Mouse (Mus musculus): ENCODE measurements at regions not wholly inside any gene's neighbourhood (a gene's known extent, or its start where the extent isn't known, plus 50 kb on each side); places are given as distances from the start of the nearest gene placed in this dataset.

- ATAC-seq (ENCODE audit: insufficient read depth, low FRiP score, low TSS enrichment) = no peak
- DNase-seq (ENCODE audit: low spot score) = no peak
- H3K4me1 ChIP-seq (ENCODE audit: control insufficient read depth, insufficient read depth, low read length) = no peaks in the 10 kb centered on the region
- H3K27me3 ChIP-seq (ENCODE audit: control insufficient read depth, insufficient read depth, low read length) = no peaks in the 10 kb centered on the region
- H3K36me3 ChIP-seq (ENCODE audit: control insufficient read depth, insufficient read depth, low read length) = no peaks in the 10 kb centered on the region
- H3K9me3 ChIP-seq (ENCODE audit: control insufficient read depth, low read length) = no peaks in the 10 kb centered on the region
- no peak overlapping the region for H3K4me3 ChIP-seq (ENCODE audit: low read depth, low read length)
- WGBS = 60% methylated on average over 1 of the region's 1 CpGs
- no peak overlapping the region for H3K27ac ChIP-seq (ENCODE audit: low read depth, low read length)
- H3K4me2 ChIP-seq (ENCODE audit: low read depth) = no peak overlapping the region
- no peak overlapping the region for H3K9ac ChIP-seq (ENCODE audit: low read length)
Observed at GRCm38 (mm10) chr13:20009164-20009563, 81.2 kb upstream of the Elmo1 start.

DNA sequence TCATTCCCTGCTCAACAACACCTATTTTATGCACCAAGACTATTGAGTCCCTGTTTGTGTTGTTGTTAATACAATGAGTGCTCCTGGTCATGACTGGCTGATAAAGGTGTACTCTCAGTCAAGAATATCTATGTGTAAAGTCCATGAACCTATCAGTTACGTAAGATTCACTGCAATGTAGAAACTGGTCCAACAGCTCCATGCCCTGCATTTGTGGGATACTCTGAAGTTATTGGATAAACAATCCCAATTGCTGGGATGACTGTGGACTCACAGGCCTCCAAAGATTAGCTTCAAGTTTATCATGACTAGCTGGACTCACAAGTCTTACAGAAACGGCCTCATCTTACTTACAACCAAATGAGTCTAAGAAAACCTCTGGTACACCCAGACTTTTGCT is 82.8 kb upstream of the Elmo1 start:
- 88% methylated on average over 2 of the region's 2 CpGs for WGBS
- Histone ChIP-seq H3K9me3 (ENCODE audit: control insufficient read depth, low read length) (no peaks in the 10 kb centered on the region), H3K9ac (ENCODE audit: low read length) (no peak overlapping the region), H3K27me3 (ENCODE audit: control insufficient read depth, insufficient read depth, low read length) (no peaks in the 10 kb centered on the region), H3K4me2 (ENCODE audit: low read depth) (no peak overlapping the region), H3K27ac (ENCODE audit: low read depth, low read length) (no peak overlapping the region), H3K4me1 (ENCODE audit: control insufficient read depth, insufficient read depth, low read length) (no peaks in the 10 kb centered on the region), H3K36me3 (ENCODE audit: control insufficient read depth, insufficient read depth, low read length) (no peaks in the 10 kb centered on the region), H3K4me3 (ENCODE audit: low read depth, low read length) (no peak overlapping the region)
- DNase-seq (ENCODE audit: low spot score) (no peak), ATAC-seq (ENCODE audit: insufficient read depth, low FRiP score, low TSS enrichment) (no peak)

- Histone ChIP-seq H3K4me1 (ENCODE audit: control insufficient read depth, insufficient read depth, low read length) (no peaks in the 10 kb centered on the region), H3K27me3 (ENCODE audit: control insufficient read depth, insufficient read depth, low read length) (no peaks in the 10 kb centered on the region), H3K4me3 (ENCODE audit: low read depth, low read length) (no peak overlapping the region), H3K9ac (ENCODE audit: low read length) (no peak overlapping the region), H3K27ac (ENCODE audit: low read depth, low read length) (no peak overlapping the region), H3K9me3 (ENCODE audit: control insufficient read depth, low read length) (no peaks in the 10 kb centered on the region), H3K4me2 (ENCODE audit: low read depth) (no peak overlapping the region), H3K36me3 (ENCODE audit: control insufficient read depth, insufficient read depth, low read length) (no peaks in the 10 kb centered on the region)
- 73% methylated on average over 2 of the region's 2 CpGs for WGBS
- no peak for ATAC-seq (ENCODE audit: insufficient read depth, low FRiP score, low TSS enrichment)
- DNase-seq (ENCODE audit: low spot score) = no peak
Observed at GRCm38 (mm10) chr13:19997606-19998005, 92.8 kb upstream of the Elmo1 start.

- Histone ChIP-seq H3K27me3 (ENCODE audit: control insufficient read depth, insufficient read depth, low read length) (no peaks in the 10 kb centered on the region), H3K27ac (ENCODE audit: low read depth, low read length) (no peak overlapping the region), H3K4me1 (ENCODE audit: control insufficient read depth, insufficient read depth, low read length) (no peaks in the 10 kb centered on the region), H3K36me3 (ENCODE audit: control insufficient read depth, insufficient read depth, low read length) (no peaks in the 10 kb centered on the region), H3K9ac (ENCODE audit: low read length) (no peak overlapping the region), H3K4me3 (ENCODE audit: low read depth, low read length) (no peak overlapping the region), H3K9me3 (ENCODE audit: control insufficient read depth, low read length) (no peaks in the 10 kb centered on the region), H3K4me2 (ENCODE audit: low read depth) (no peak overlapping the region)
- DNase-seq (ENCODE audit: low spot score) (no peak), ATAC-seq (ENCODE audit: insufficient read depth, low FRiP score, low TSS enrichment) (no peak)
Observed at GRCm38 (mm10) chr13:19975621-19976020, 114.8 kb upstream of the Elmo1 start.

DNA sequence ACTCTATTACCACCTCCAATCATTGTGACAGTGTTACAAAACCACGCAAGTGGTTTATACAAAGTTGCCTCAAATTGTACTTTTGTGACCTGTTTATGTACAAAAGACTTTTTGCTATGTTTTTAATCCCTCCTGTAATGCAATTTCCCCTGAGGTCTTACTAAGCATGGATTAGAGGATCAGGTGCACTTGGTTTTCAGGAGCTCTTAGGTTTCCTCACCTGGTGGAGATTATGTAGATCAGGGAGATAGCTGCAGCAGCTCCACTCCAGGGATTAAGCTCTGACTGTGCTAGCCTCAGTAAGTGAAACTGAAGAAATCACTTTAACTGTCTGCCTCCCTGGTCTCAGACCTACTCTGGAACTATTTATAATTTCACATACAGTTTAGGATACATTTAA is 123.8 kb upstream of the Elmo1 start:
- Histone ChIP-seq H3K36me3 (ENCODE audit: control insufficient read depth, insufficient read depth, low read length) (no peaks in the 10 kb centered on the region), H3K27me3 (ENCODE audit: control insufficient read depth, insufficient read depth, low read length) (no peaks in the 10 kb centered on the region), H3K4me1 (ENCODE audit: control insufficient read depth, insufficient read depth, low read length) (no peaks in the 10 kb centered on the region), H3K9me3 (ENCODE audit: control insufficient read depth, low read length) (no peaks in the 10 kb centered on the region), H3K4me3 (ENCODE audit: low read depth, low read length) (no peak overlapping the region), H3K4me2 (ENCODE audit: low read depth) (no peak overlapping the region), H3K27ac (ENCODE audit: low read depth, low read length) (no peak overlapping the region), H3K9ac (ENCODE audit: low read length) (no peak overlapping the region)
- WGBS = 100% methylated on average over 1 of the region's 1 CpGs
- DNase-seq (ENCODE audit: low spot score) (no peak), ATAC-seq (ENCODE audit: insufficient read depth, low FRiP score, low TSS enrichment) (no peak)

DNA sequence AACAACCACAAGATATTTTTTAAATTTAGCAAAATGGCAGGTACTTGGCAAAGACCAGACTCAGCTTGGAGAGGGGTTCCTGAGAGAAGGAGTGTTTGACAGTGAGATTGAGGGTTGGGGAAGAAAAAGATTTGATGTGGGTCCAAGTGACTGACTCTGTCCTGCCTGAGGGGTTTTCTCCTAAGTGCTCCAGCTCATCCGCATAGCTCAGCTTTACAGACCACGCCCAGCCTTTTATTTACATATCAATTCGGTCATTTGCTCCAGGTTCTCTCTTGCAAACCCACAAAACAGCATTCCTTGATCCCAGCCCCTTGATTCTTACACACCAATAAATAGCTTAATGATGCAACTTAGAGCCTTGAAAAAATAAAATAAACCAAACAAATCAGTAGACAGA is 127.4 kb upstream of the Elmo1 start:
- no peaks in the 10 kb centered on the region for H3K36me3 ChIP-seq (ENCODE audit: control insufficient read depth, insufficient read depth, low read length)
- ATAC-seq (ENCODE audit: insufficient read depth, low FRiP score, low TSS enrichment) = no peak
- no peaks in the 10 kb centered on the region for H3K4me1 ChIP-seq (ENCODE audit: control insufficient read depth, insufficient read depth, low read length)
- no peaks in the 10 kb centered on the region for H3K27me3 ChIP-seq (ENCODE audit: control insufficient read depth, insufficient read depth, low read length)
- no peaks in the 10 kb centered on the region for H3K9me3 ChIP-seq (ENCODE audit: control insufficient read depth, low read length)
- no peak overlapping the region for H3K27ac ChIP-seq (ENCODE audit: low read depth, low read length)
- H3K4me3 ChIP-seq (ENCODE audit: low read depth, low read length) = no peak overlapping the region
- no peak for DNase-seq (ENCODE audit: low spot score)
- no peak overlapping the region for H3K9ac ChIP-seq (ENCODE audit: low read length)
- no peak overlapping the region for H3K4me2 ChIP-seq (ENCODE audit: low read depth)
- WGBS = 49% methylated on average over 3 of the region's 3 CpGs

DNA sequence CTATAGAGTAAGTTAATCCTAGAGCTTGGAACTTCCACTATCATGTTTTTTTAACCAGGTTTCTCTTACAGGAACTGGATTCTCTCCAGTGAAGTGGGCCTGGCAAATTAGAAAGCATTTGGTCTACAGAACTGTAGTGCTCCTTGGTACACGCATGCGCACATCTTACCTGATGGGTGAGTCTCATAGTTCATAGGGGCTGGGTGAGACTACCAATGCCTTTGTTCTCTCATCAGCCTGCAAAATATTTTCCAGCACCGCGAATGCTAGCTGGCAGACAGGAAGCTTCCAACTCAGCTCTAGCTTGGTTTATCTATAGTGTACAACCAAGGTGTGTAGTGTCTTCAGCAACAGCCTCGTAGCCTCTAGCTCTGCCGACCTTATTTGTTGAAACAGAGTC is 104.7 kb upstream of the Gpr141 start:
- no peak overlapping the region for H3K27ac ChIP-seq (ENCODE audit: low read depth, low read length)
- H3K36me3 ChIP-seq (ENCODE audit: control insufficient read depth, insufficient read depth, low read length) = no peaks in the 10 kb centered on the region
- no peak overlapping the region for H3K9ac ChIP-seq (ENCODE audit: low read length)
- no peak for ATAC-seq (ENCODE audit: insufficient read depth, low FRiP score, low TSS enrichment)
- H3K9me3 ChIP-seq (ENCODE audit: control insufficient read depth, low read length) = no peaks in the 10 kb centered on the region
- H3K4me1 ChIP-seq (ENCODE audit: control insufficient read depth, insufficient read depth, low read length) = no peaks in the 10 kb centered on the region
- WGBS = 93% methylated on average over 6 of the region's 6 CpGs
- no peak overlapping the region for H3K4me2 ChIP-seq (ENCODE audit: low read depth)
- H3K4me3 ChIP-seq (ENCODE audit: low read depth, low read length) = no peak overlapping the region
- no peak for DNase-seq (ENCODE audit: low spot score)
- H3K27me3 ChIP-seq (ENCODE audit: control insufficient read depth, insufficient read depth, low read length) = no peaks in the 10 kb centered on the region

DNA sequence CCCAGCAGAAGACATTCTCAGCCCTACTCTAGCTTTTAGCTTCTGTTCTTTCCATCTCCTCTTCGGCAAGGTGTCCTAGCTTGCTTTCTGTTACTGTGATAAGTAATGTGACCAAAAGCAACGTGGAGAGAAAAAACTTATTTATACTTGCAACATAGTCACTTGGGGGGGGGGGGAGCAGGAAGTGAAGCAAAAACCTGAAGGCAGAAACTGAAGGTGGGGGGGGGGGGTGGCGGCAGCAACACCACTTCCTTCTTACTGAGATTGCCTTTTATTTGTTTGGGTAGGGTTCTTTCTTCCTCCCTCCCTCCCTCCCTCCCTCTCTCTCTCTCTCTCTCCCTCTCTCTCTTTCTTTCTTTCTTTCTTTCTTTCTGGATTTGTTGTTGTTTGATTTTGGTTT is 103.8 kb upstream of the Gpr141 start:
- H3K9me3 ChIP-seq (ENCODE audit: control insufficient read depth, low read length) = no peaks in the 10 kb centered on the region
- H3K36me3 ChIP-seq (ENCODE audit: control insufficient read depth, insufficient read depth, low read length) = no peaks in the 10 kb centered on the region
- DNase-seq (ENCODE audit: low spot score) = no peak
- no peak overlapping the region for H3K4me2 ChIP-seq (ENCODE audit: low read depth)
- H3K9ac ChIP-seq (ENCODE audit: low read length) = no peak overlapping the region
- ATAC-seq (ENCODE audit: insufficient read depth, low FRiP score, low TSS enrichment) = no peak
- H3K27me3 ChIP-seq (ENCODE audit: control insufficient read depth, insufficient read depth, low read length) = no peaks in the 10 kb centered on the region
- no peak overlapping the region for H3K4me3 ChIP-seq (ENCODE audit: low read depth, low read length)
- no peak overlapping the region for H3K27ac ChIP-seq (ENCODE audit: low read depth, low read length)
- WGBS = 87% methylated on average over 3 of the region's 3 CpGs
- no peaks in the 10 kb centered on the region for H3K4me1 ChIP-seq (ENCODE audit: control insufficient read depth, insufficient read depth, low read length)

DNA sequence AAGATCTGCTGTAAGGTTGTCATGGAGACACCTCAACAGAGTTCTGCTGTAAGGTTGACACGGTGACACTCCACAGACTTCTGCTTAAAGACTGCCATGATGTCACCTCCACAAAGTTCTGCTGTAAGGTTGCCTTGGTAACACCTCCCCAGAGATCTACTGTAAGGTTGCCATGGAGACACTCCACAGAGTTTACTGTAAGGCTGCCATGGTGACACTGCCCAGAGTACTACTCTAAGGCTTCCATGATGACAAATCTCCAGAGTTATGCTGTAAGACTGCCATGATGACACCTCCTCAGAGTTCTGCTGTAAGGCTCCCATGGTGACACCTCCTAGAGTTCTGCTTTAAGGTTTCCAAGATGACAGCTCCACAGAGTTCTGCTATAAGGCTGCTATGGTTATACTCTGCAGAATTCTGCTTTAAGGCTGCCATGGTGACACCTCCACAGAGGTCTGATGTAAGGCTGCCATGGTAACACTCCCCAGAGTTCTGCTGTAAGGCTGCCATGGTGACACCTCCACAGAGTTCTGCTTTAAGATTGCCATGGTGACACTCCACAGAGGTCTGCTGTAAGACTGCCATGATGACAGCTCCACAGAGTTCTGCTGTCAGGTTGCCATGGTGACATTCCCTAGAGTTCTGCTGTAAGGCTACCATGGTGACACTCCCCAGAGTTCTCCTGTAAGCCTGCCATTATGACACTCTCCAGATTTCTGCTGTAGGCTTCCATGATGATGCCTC is 97.2 kb upstream of the Gpr141 start:
- DNase-seq (ENCODE audit: low spot score) = peak; percentile 24
- Histone ChIP-seq H3K9me3 (ENCODE audit: control insufficient read depth, low read length) (no peaks in the 10 kb centered on the region; the same call in 1 of the 2 replicates), H3K4me3 (ENCODE audit: low read depth, low read length) (no peak overlapping the region), H3K9ac (ENCODE audit: low read length) (no peak overlapping the region), H3K27ac (ENCODE audit: low read depth, low read length) (no peak overlapping the region), H3K4me2 (ENCODE audit: low read depth) (no peak overlapping the region), H3K36me3 (ENCODE audit: control insufficient read depth, insufficient read depth, low read length) (no peaks in the 10 kb centered on the region), H3K4me1 (ENCODE audit: control insufficient read depth, insufficient read depth, low read length) (no peaks in the 10 kb centered on the region), H3K27me3 (ENCODE audit: control insufficient read depth, insufficient read depth, low read length) (no peaks in the 10 kb centered on the region)
- 84% methylated on average over 1 of the region's 1 CpGs for WGBS
- ATAC-seq (ENCODE audit: insufficient read depth, low FRiP score, low TSS enrichment) = 0 out of 2 replicates have a peak, but pooled peaks have one; percentile 32

Measured in neural tube, embryonic 11.5 days (tissue).